Comparison of ENCODE assay signal across 15 mouse cellular contexts in genomic region chr13:98180636-98181035, GRCm38 (mm10). TPM values are rescaled to one million over a fixed set of nuclear protein-coding genes. Genes with fewer than 3 reads are reported as not detected.
A peak's percentile ranks its signal among the peaks of the same experiment; 100 is the strongest.
DNase-seq lines count a peak whose midpoint lies in the region.
"Had no signal": no experiment of that assay in that cellular context is flagged by ENCODE, and none has a peak within 500 bp of the region (broad histone marks: within the 10 kb centered on the region; RNA-seq: fewer than 3 reads in every experiment).

No protein-coding gene starts in this region.

- intact Hi-C loops in heart, postnatal 25 days (cut with DNase I), result no loop called here

- DNase-seq in adrenal gland, adult 2 months, result peak; percentile 20
- DNase-seq in adrenal gland, postnatal 25 days, result no peak
- DNase-seq in heart, adult 11 months, result peak; percentile 96
- no peak for DNase-seq in heart, postnatal 25 days (ENCODE audit: low spot score)
- DNase-seq in MN1 (ENCODE audit: low spot score), result peak; percentile 47
- peak; percentile 41 for DNase-seq in gastrocnemius, postnatal 25 days
- no peak for DNase-seq in urinary bladder, adult 18-20 months (ENCODE audit: low spot score in 2 of 2)
- DNase-seq: cerebellum, adult 9-11 months; forebrain, postnatal 0 days; kidney, adult 11 months; kidney, postnatal 36 days; lung, adult 2 months; lung, postnatal 14 days; thymus, postnatal 25 days had no signal

RNA-seq across cellular contexts. Expression of gene Arhgef28, which starts 25.6 kb away (rescaled TPM):
- 10 to 100 TPM; 14.2 to 23.9 TPM for total RNA-seq in adrenal gland, adult 2 months (2021)
- polyA plus RNA-seq in adrenal gland, adult 2 months (2012; rRNA removed), result 4.0 and 5.3 TPM in 2 replicates
- total RNA-seq in adrenal gland, postnatal 25 days (2021), result 16.0 and 19.8 TPM in 2 replicates
- 1 to 10 TPM; 5.0 to 5.1 TPM for total RNA-seq in heart, postnatal 25 days (2021)
- 1 to 10 TPM; 2.3 to 3.6 TPM for total RNA-seq in gastrocnemius, postnatal 25 days (2021)
- total RNA-seq: monocyte, adult 5-6 weeks had no signal

Comparison
In these comparisons a context has a peak if more than half of its experiments do, and no peak if none do; other contexts are left out.
1. DNase-seq: peak in adrenal gland, adult 2 months (single experiment), heart, adult 11 months (single experiment), MN1 (single experiment) and gastrocnemius, postnatal 25 days (single experiment); none in adrenal gland, postnatal 25 days (single experiment), heart, postnatal 25 days (single experiment) and urinary bladder, adult 18-20 months (0 of 2).